Mouse (Mus musculus): ENCODE measurements around the gene Acacb. TPM values are rescaled to one million over a fixed set of nuclear protein-coding genes. Genes with fewer than 3 reads are reported as not detected.

Gene Acacb
- total RNA-seq, 2 experiments from 2014 or later: 0.02 to 0.07 TPM

DNA sequence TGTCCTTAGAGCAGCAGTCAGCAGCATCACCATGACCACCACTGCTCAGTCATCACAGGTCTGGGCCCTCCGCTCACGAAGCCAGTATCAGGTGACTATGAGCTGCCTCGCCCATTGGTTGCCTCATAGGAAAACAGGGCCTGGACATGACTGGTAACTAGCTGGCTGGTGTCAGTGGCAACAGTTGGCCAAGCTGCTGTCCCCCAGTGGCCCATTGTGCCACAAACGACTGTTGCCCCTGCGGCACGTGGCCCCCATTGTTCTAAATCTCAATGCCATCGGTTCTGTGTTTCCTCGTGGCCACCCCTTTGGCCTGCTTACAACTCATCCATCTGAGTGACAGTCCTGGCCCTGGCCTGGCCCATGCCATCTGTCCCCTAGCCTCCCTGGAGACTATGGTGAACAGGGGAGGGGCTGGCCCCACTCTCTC, 117.7 kb downstream of the Acacb start:
- ATAC-seq (ENCODE audit: poor library complexity, severe bottlenecking): no peak

DNA sequence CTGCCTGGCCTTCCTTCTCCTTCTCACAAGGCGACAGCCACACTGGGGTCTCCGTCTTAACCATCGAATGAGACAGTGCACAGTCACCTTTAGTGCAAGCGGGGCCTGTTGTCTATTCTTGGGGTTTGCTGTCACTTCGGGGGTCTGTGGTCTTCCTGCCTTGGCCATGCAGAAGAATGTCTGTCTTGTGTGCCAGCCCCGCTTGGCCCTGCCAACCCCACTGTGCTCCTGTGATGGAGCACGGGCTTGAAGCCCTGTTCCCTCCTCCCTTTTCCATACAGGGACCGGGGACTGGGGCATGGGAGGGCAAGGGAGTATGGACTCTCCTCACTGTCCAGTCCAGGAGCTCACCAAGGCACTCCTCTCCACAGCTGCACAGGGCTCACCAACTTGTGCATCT, 118.5 kb downstream of the Acacb start:
- ATAC-seq (ENCODE audit: poor library complexity, severe bottlenecking): no peak

DNA sequence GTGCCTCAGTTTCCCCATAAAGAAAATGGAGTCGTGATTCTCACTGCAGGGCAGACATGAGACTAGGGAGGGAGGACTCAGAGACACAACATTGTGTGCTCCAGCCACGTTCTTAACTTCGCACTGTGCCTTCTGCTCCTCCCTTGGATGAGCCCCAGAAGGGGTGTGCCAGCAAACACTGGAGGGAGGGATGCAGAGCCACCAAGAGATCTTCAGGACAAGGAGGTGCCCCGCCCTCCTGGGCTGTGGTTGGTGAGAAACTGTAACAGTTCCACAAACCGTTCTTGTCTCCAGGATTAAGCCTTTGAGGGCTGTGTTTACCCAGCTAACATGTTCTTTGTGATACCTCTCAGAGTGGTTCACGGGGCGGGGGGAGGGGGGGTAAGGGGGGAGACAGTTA, 122.3 kb downstream of the Acacb start:
- no peak for ATAC-seq (ENCODE audit: poor library complexity, severe bottlenecking)

DNA sequence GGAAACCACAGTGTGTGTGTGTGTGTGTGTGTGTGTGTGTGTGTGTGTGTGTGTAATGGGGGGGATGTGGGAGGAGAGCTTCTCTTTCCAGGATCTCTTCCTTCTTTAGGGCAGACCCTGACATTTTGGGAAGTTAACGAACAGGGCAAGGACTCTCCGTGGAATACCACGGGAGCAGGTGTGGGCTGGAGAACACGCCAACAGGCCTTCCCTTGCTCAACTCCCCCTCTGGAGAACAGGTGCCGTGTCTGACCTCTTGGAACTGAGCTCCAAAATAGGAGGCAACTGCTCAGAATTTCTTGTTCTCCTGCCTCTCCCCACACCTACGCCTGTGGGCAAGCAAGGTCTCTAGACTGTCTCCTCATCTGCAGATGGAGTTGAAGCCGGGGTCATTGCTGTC, 123.2 kb downstream of the Acacb start:
- no peak for ATAC-seq (ENCODE audit: poor library complexity, severe bottlenecking)

DNA sequence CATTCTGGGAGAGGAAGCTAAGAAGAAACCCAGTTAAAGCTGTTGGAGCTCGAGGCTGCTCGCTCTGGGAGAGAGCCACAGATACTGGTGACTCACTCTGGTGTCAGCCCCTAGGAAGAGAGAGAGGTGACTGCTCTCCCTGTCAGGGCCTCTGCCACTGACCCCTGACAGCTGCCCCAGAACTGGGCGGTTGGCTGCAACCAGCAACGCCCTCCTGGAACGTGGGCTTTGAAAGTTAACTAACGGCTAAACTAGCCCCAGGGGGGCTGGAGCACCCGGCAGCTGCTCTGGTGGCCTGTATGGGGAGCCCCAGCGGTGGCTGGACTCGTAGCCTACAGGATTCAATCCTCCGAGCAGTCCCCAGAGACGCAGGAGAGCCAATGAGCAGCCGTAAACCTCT, 123.6 kb downstream of the Acacb start:
- no peak for ATAC-seq (ENCODE audit: poor library complexity, severe bottlenecking)

DNA sequence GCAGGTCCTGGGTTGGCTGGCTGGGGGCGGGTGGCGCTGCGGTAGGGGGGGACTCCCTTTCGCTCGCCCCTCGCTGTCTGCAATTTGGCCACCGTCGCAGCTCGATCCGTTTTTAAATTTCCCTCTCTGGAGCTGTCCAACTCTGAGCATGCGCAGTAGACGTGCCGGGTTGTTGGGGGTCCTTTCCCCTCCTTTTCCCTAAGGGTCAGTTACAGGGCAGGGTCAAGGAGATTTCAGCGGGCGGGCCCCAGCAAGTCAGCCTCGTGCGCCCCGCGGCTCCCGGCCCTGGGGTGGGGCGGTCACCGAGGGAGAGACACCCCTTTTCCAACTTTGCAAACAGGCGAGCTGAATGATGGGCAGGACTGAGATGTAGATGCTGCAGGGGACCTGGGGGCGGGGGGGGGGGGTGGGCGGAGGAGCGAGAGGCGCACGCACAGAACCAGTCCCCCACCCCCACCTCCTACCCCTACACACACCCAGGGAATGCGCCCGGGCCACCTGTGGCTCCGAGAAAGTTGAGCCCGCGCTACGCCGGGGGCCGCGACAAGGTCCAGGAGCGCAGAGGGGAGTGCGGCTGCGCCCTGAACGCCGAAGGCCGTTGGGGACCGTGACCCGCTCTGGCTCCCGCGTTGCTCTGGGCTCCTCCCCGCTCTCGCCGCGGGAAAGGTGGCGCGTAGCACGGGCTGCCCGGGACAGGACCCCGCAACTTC, 127.5 kb downstream of the Acacb start, which contains the start of gene Foxn4:
Foxn4 (minus strand) TSS at position 115 of the 710 bp plus-strand sequence.
- ATAC-seq (ENCODE audit: poor library complexity, severe bottlenecking): no peak

DNA sequence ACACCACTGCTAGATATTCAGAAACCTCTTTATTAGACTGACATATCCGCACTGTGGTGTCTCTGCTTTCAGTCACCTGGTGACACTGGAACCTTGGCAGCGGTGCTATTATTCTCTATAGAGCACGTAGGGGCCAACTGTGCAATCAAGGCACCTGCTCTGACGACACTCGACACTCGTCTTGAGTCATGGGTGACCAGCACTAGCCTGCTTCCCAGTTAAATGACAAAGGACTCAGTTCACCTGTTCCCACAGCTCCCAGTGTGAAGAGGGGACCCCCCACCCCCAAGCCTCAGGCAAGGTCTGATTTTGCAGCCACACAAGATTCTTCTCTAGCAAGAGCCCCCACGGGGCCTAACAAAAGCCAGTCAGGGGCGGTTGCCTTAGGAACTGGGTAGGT, 129.0 kb downstream of the Acacb start:
- ATAC-seq (ENCODE audit: poor library complexity, severe bottlenecking): no peak

DNA sequence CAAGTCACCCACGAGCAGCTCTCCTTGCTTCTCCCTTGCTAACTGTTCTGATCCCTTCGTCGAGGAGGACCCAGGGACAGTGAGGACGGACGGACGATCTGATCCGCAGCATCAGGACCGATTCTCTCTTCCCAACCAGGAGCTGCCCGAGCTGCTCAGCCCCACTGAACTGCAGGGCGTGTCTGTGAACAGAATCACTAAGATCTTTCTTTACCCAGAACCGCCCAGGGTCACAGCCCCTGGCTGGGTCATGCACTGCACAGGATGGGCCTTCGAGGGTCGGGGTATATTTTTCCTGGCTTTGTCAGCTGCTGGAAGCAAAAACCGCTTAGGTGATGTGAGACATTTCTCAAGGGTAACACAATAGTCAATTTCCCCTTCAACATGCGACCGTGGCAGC, 129.7 kb downstream of the Acacb start:
- no peak for ATAC-seq (ENCODE audit: poor library complexity, severe bottlenecking)

DNA sequence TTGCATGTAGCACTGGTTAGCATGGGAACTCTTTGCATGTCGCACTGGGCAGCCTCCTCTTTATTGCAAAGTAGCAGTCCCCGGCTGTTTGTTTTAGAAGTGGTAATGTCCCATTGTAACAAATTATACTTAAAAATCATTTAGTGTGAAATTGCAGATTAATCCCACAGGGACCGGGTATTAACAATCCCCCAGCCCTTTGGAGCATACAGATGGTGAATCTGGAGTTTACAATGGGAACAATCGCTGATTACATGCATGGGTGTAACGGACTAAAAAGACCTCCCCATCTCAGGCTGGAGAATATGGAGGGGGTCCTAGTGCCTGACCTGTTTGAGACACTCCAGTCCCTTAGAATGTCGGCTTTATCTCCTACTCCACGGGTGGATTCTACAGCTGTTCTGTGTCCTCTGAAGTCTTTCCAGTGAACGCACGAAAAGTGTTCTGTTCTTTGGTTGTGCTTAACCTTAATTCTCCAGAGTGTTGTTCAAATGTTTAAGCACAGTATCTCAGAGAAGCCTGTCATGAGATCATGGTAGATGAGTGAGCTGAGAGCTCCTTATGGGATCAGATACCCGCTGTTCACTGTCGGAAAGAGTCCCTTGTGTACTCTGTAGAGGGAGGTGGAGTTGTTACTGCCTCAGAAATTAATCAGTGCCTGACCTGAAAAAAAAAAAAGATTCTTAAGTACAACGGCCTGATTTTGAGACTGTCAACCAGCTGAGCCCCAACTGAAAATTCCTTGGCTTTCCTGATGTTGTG, 133.2 kb downstream of the Acacb start:
- ATAC-seq (ENCODE audit: poor library complexity, severe bottlenecking): no peak

DNA sequence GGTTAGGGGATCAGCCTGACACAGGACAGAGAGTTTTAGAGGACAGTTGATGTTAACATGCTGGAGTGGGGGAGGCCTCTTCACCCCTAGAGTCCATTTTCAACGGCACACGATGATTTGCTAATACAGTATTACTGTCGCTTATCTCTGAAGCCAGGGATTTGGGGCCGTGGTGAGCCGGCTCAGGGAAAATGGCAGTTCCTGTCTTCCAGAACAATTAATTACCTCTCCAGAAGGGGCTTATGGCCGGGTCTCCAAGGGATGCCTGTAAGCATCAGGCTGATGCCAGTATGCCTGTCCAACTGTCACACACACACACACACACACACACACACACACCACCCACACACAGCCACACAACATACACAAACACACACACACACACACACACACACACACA, 136.0 kb downstream of the Acacb start:
- no peak for ATAC-seq (ENCODE audit: poor library complexity, severe bottlenecking)

DNA sequence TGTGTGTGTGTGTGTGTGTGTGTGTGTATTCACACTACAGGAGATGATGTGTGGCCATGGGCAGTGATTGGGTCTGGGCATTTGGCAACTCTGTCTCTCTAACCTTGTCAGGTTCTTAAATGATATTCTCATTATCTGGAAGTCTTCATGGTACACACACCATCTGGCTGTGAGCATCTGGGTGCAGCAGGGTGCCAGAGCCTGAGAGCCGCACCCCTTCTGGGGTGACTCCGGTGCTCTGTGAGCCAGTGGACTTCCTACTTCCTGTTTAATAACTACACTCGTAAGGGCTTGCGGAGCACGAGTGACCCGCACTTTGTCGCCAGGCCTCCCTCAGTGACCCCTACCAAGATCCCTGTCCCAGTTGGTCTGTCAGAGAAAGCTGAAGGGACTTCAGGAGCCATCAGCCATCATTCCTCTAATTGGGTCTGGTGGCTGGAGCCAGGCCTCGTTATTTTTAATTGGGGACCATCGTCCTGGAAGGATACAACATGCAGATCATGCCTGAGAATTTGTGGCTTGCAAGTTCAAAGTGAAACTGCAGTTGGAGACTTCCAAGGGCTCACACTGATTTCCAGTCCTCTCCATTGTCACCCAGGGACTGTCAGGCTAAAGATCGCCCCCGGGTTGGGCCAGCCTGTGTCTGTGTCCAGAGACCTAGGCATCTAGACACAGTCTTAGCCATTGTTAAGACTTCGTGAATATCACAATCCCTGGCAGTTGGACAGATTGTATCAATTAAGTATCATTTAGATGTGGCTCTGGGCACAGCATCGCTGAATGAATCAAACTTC, 138.5 kb downstream of the Acacb start:
- no peak for ATAC-seq (ENCODE audit: poor library complexity, severe bottlenecking)

DNA sequence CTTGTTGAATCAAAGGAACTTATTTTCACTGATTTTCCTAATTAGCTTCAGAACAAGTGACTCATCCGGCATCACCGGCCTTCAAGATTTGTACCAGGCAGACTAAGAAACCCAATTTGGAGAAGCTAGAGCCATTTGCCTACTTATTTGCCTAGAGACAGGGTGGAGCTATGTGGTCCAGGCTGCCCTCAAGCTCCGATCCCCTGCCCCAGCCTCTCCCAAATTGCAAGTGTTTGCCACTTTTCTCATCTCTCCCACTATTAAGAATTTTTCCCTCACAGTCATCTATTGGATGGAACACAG, 139.0 kb downstream of the Acacb start:
- ATAC-seq (ENCODE audit: poor library complexity, severe bottlenecking): no peak

DNA sequence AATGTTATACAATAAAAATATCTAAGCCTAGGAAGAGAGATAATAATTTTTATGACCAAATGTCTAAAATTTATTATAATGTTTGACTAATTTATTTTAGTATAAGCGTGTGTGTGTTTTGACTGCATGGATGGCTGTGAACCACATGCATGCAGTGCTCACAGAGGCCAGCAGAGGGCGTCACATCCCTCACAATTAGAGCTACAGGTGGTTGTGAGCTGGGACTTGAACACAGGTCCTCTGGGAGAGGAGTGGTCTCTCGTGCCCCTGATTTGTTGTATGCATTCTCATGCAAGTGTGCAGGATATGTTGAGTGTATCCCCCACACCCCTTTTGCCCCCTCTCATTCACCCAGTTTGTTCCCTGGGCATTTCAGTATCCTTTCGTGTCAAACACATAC, 139.8 kb downstream of the Acacb start:
- no peak for ATAC-seq (ENCODE audit: poor library complexity, severe bottlenecking)

DNA sequence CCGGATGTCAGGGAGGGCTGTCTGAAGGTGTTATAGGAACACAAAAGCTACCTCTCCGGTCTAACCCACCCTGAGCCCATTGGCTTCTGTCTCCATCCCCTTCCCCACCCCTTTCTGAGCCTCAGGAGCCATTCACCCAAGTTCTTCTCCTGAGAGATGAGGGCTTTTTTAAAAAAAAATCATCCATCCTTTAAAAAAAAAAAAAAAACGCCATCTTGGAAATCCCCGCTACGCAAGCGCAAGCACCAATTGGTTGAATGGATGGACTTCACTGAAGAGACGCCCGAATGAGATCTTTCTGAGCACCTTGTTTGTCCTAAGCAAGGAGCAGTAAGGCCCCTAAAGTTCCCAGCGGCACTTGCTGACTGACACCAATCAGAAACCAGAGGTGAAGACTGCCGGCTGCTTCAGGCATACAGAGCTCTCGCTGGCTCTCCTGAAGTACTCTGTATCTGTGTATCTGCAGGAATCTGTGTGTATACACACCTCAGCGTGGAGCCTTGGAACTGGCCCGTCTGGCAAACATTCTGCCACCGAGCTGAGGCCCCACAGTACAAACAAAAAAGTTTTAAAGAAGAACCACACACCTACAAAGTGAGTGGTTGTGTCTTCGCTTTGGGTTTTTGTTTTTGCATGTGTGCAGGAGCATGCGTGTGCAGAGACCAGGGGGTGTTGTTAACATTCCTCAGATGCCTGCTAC, 140.7 kb downstream of the Acacb start:
- ATAC-seq (ENCODE audit: poor library complexity, severe bottlenecking): no peak

DNA sequence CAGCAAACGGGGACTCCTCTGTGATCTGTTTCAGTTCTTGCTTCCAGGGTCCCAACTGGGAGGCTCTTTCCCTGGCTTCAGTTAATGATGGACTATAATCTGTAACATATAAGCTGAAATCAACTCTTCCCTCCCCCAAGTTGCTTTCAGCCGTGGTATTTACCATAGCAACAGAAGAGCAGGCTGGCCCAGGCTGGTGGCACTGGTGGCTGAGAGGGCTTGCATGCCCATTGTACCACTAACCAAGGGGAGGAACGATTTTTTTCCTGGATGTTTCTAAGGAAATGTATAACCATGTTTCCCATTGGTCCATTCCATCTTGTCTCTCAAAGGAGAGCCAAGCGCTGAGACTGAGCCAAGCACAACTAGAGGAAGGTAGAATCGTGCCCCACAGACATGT, 142.1 kb downstream of the Acacb start:
- ATAC-seq (ENCODE audit: poor library complexity, severe bottlenecking): no peak

DNA sequence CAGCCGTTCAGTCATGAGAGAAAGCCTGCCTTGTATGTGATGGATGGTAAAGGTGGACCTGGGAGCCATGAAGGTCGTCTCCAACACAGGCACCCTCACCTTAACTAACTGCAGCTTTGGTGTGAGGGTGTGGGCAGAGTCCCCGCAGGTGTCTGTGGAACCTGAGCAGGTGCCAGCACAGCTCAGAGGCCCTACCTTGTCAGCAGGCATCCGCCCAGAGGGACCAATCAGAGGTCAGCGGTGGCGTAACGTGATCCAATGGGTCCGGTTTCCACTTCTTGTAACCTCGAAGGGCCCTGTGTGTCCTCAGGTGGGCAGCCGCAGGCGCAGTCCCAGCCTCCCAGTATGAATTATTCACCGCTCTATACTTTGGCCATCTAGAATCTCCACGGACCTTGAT, 142.5 kb downstream of the Acacb start, which contains the start of gene Myo1h:
Myo1h (plus strand) TSS at position 293 of the 400 bp plus-strand sequence.
- ATAC-seq (ENCODE audit: poor library complexity, severe bottlenecking): no peak

DNA sequence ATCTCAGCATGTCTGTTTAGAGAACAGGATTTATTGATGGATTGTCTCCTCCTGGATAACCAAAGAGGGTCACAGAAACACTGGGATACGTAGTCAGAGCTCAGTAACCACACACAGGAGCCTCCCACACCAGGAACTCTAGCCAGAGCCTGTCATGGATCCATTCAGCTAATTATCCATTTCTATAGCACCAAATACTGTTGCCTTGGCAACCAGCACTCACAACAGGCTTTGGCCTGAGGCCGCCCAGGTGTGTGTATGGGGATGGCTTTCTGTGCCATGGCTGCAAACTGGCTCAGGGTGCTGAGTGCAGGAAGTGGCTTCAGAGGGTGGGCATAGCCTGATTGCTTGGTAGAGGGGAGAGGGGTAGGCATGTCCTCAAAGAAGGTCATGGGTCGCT, 143.7 kb downstream of the Acacb start:
- ATAC-seq (ENCODE audit: poor library complexity, severe bottlenecking): no peak

DNA sequence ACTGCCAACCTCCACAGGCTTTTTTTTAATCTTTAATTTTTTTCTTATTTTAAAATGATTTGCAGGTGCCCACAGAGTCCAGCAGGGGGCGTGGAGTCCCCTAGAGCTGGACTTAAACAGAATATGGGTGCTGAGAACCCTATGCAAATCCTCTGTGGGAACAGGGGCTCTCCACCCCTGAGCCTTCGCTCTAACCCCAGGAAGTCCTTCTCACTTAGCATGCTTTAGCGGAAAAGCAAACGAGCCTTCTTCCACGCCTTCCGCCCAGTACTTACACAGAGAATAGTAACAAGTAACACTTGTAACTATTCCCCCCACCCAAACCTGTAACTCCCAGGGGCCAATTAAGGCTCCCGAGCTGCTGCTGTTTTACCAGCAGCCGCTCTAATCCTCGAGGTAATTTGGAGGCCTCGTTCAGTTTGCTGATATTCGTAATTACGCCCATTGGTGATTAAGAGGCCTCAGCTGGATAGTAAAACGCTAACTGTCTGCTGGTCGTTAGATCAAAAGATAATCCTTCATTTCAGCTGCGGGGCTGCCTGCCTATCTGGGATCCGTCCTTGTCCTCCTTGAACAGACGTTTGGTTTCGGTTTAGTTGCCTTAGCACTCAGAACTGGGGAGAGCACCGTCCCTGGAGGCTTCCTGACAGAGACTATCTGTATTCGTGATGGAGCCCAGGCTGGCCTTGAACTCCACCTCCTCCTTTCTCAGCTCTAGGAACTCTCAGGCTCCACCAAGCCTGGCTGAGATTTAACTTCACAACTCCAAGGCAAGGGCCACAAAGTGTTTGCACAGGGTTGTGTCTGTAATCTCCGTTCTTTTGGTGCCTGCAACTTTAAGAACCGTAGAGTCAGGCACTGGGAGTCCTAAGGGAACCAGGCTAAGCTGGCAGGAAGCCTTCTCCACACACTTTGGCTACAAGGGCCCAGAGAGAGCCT, 150.6 kb downstream of the Acacb start:
- ATAC-seq (ENCODE audit: poor library complexity, severe bottlenecking): no peak

DNA sequence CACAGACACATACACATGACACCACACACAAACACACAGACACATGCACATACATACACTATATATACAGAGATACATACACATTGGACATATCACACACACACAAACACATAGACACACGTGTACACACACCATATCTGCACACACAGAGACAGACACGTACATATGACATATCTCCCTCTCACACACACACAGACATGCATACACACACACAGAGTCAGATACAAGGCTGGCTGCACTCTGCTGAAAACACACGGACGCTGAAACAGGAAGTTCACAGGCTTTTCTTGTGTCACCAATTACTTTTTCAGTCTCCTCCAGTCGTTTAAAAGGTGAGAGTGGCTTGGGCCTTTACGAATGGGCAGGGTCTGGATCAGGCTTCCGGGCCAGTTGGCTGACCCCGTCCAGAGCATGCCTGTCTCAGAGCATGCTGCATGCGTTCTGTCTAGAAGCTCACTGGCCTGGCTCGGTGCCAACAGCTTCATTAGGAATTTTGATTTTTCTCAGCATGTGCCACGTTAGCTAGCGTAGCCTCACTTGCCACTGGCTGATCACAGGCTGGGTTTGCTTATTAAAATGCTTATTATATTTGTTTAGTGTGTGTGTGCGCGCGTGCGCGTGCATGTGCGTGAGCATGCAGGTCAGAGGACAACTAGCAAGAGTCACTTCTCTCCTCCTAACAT, 152.0 kb downstream of the Acacb start:
- no peak for ATAC-seq (ENCODE audit: poor library complexity, severe bottlenecking)
